ENCODE assay signal across 22 mouse cellular contexts in genomic region chr17:30760307-30760706, GRCm38 (mm10).
DNase-seq lines count a peak whose midpoint lies in the region; ATAC-seq and TF ChIP-seq lines count a peak whose summit lies in the region.
"Had no signal": no experiment of that assay in that cellular context is flagged by ENCODE, and none has a peak within 500 bp of the region (broad histone marks: within the 10 kb centered on the region; RNA-seq: fewer than 3 reads in every experiment).

No protein-coding gene starts in this region.

- H3K27me3 ChIP-seq in megakaryocyte, embryonic 14.5 days (replicated peaks) = no peaks in the 10 kb centered on the region
- H3K27me3 ChIP-seq in small intestine, adult 2 months (ENCODE audit: control insufficient read depth, insufficient read depth, low read length) = no peaks in the 10 kb centered on the region
- no peaks in the 10 kb centered on the region for H3K27me3 ChIP-seq in kidney, adult 2 months (replicated peaks; ENCODE audit: control insufficient read depth, insufficient read depth, low read length)
- H3K27me3 ChIP-seq: embryonic facial prominence, embryonic 15.5 days; liver, embryonic 13.5 days; midbrain, embryonic 13.5 days; neural tube, embryonic 12.5 days had no signal

- in situ Hi-C loops in ES-E14 (cut with MboI; ENCODE audit: low sequenced_read_pairs in 2 of 2, unreplicated experiment in 2 of 2) = no loop called here

- peak; percentile 51 for TF ChIP-seq CTCF in layer of hippocampus, adult 2 months (conservative IDR thresholded peaks at IDR 0.05)
- peak; percentile 33; the same call in 1 of the 2 replicates for TF ChIP-seq CTCF in small intestine, adult 2 months (IDR thresholded peaks at IDR 0.05; ENCODE audit: extremely low read depth, insufficient read length, insufficient replicate concordance, low read depth, low read length)
- no peak for TF ChIP-seq CTCF in kidney, adult 2 months (conservative IDR thresholded peaks at IDR 0.05; ENCODE audit: insufficient read depth, insufficient read length, low read depth, low read length)

- no peak for TF ChIP-seq POLR2A in small intestine, adult 2 months (IDR thresholded peaks at IDR 0.05; ENCODE audit: low read depth, low read length)
- TF ChIP-seq POLR2A in kidney, adult 2 months (IDR thresholded peaks at IDR 0.05; ENCODE audit: low read depth, low read length) = no peak

- no peaks in the 10 kb centered on the region for H3K4me1 ChIP-seq in megakaryocyte, embryonic 14.5 days
- H3K4me1 ChIP-seq in ES-E14 (ENCODE audit: control insufficient read depth in 2 of 2, insufficient read depth in 2 of 2, low read length in 2 of 2, poor library complexity in 1 of 2) = no peaks in the 10 kb centered on the region
- no peaks in the 10 kb centered on the region for H3K4me1 ChIP-seq in small intestine, adult 2 months (ENCODE audit: control insufficient read depth, insufficient read depth, insufficient read length, low read length)
- no peaks in the 10 kb centered on the region for H3K4me1 ChIP-seq in kidney, adult 2 months (ENCODE audit: control insufficient read depth, insufficient read depth, low read length)
- H3K4me1 ChIP-seq: embryonic facial prominence, embryonic 15.5 days; hindbrain, embryonic 10.5 days; liver, embryonic 13.5 days; midbrain, embryonic 13.5 days; neural tube, embryonic 12.5 days had no signal

- no peak for DNase-seq in layer of hippocampus, adult 2 months (ENCODE audit: low spot score in 2 of 2)
- no peak for DNase-seq in layer of hippocampus, adult 9-11 months
- peak; percentile 43 for DNase-seq in ES-E14 (ENCODE audit: low read depth, low spot score)
- DNase-seq in cerebellum, adult 18-20 months = no peak
- DNase-seq in kidney, adult 2 months = no peak
- DNase-seq: adrenal gland, postnatal 25 days; cerebellum, adult 11-12 months; cerebellum, postnatal 25 days; embryo, embryonic 11 days; gastrocnemius, postnatal 10 days; kidney, adult 8-10 months; kidney, postnatal 25 days; liver, embryonic 13.5 days; thymus, adult 2 months had no signal

- H3K27ac ChIP-seq in layer of hippocampus, adult 2 months = no peak overlapping the region
- no peak overlapping the region for H3K27ac ChIP-seq in ES-E14 (ENCODE audit: insufficient read depth, low read depth, low read length, poor library complexity, severe bottlenecking)
- H3K27ac ChIP-seq in small intestine, adult 2 months (ENCODE audit: insufficient read depth, low read depth, low read length) = no peak overlapping the region
- H3K27ac ChIP-seq in kidney, adult 2 months (ENCODE audit: insufficient read depth, low read depth, low read length) = no peak overlapping the region
- H3K27ac ChIP-seq: embryonic facial prominence, embryonic 15.5 days; hindbrain, embryonic 10.5 days; hindbrain, postnatal 0 days; liver, embryonic 13.5 days; midbrain, embryonic 13.5 days; neural tube, embryonic 12.5 days had no signal

- no peak overlapping the region for H3K4me3 ChIP-seq in layer of hippocampus, adult 2 months
- peak overlapping the region; percentile 23 for H3K4me3 ChIP-seq in megakaryocyte, embryonic 14.5 days (replicated peaks)
- no peak overlapping the region for H3K4me3 ChIP-seq in ES-E14 (ENCODE audit: insufficient read depth in 1 of 2, low read depth in 1 of 2, low read length in 2 of 2, poor library complexity in 1 of 2, severe bottlenecking in 1 of 2)
- H3K4me3 ChIP-seq in small intestine, adult 2 months (ENCODE audit: low read depth, low read length) = no peak overlapping the region
- no peak overlapping the region for H3K4me3 ChIP-seq in kidney, adult 2 months (ENCODE audit: insufficient read depth, low read depth, low read length)
- H3K4me3 ChIP-seq: embryonic facial prominence, embryonic 15.5 days; hindbrain, embryonic 10.5 days; liver, embryonic 13.5 days; midbrain, embryonic 13.5 days; neural tube, embryonic 12.5 days had no signal

- no peak for ATAC-seq in megakaryocyte, adult 5-6 weeks (ENCODE audit: poor library complexity, severe bottlenecking)
- ATAC-seq: hindbrain, postnatal 0 days; midbrain, embryonic 13.5 days had no signal

- H3K36me3 ChIP-seq in megakaryocyte, embryonic 14.5 days (replicated peaks; ENCODE audit: low read length) = no peaks in the 10 kb centered on the region
- peaks cover 20% of the 10 kb centered on the region; the same call in 1 of the 2 replicates for H3K36me3 ChIP-seq in ES-E14 (ENCODE audit: control insufficient read depth, insufficient read depth, low read length, poor library complexity, severe bottlenecking)
- H3K36me3 ChIP-seq in small intestine, adult 2 months (ENCODE audit: control insufficient read depth, insufficient read depth, low read length) = 0 out of 2 replicates have a peak, but pooled peaks cover 1% of the 10 kb centered on the region
- no peaks in the 10 kb centered on the region for H3K36me3 ChIP-seq in kidney, adult 2 months (ENCODE audit: control insufficient read depth, insufficient read depth, low read length)
- H3K36me3 ChIP-seq: embryonic facial prominence, embryonic 15.5 days; hindbrain, embryonic 10.5 days; midbrain, embryonic 13.5 days; neural tube, embryonic 12.5 days had no signal

- WGBS in small intestine, adult 2 months = 96% methylated on average over 4 of the region's 4 CpGs
- 96% methylated on average over 4 of the region's 4 CpGs for WGBS in kidney, adult 2 months

- H3K9ac ChIP-seq in ES-E14 (ENCODE audit: insufficient read depth, low read depth, low read length, poor library complexity, severe bottlenecking) = no peak overlapping the region
- H3K9ac ChIP-seq: embryonic facial prominence, embryonic 15.5 days; liver, embryonic 13.5 days; midbrain, embryonic 13.5 days; neural tube, embryonic 12.5 days had no signal

- H3K9me3 ChIP-seq in megakaryocyte, embryonic 14.5 days = peaks cover 64% of the 10 kb centered on the region
- H3K9me3 ChIP-seq in ES-E14 (ENCODE audit: control insufficient read depth, insufficient read depth, low read depth, low read length) = no peaks in the 10 kb centered on the region
- H3K9me3 ChIP-seq: embryonic facial prominence, embryonic 15.5 days; midbrain, embryonic 13.5 days had no signal

TF ChIP-seq in ES-E14, 5 proteins besides CTCF, POLR2A, EP300 and RAD21:
- TF ChIP-seq ZC3H11A (IDR thresholded peaks at IDR 0.05; ENCODE audit: borderline replicate concordance, low read depth, low read length) (no peak), ZNF384 (IDR thresholded peaks at IDR 0.05; ENCODE audit: low read depth, low read length) (0 out of 2 replicates have a peak, but pooled peaks have one; percentile 13), HCFC1 (IDR thresholded peaks at IDR 0.05; ENCODE audit: borderline replicate concordance, insufficient read depth, low read length) (no peak)
